Mouse (Mus musculus): ENCODE measurements around the gene Rps18. TPM values are rescaled to one million over a fixed set of nuclear protein-coding genes. Genes with fewer than 3 reads are reported as not detected.
"Not testable (repeated sequence)": the region's sequence is repeated elsewhere in the genome, so short reads cannot be mapped to it uniquely, and the experiment has no call there.

Gene Rps18
- polyA plus RNA-seq (2014; fragmentation: Nextera tagmentation; extraction: Ambion mirVana) = 2,014 and 2,736 TPM in 2 replicates

- H3K27me3 ChIP-seq (ENCODE audit: control insufficient read depth, insufficient read depth, low read length) = no peaks in the 10 kb centered on the region
- peak within 1 kb of the TSS; percentile 91 for H3K27ac ChIP-seq (ENCODE audit: low read depth, low read length)
- under 1% methylated on average over 50 of the region's 50 CpGs for WGBS
- no peaks in the 10 kb centered on the region for H3K9me3 ChIP-seq (ENCODE audit: control insufficient read depth, low read length)
- ATAC-seq (ENCODE audit: low FRiP score, low TSS enrichment) = peak; percentile 82
- H3K36me3 ChIP-seq (ENCODE audit: control insufficient read depth, insufficient read depth, low read length) = peaks cover 48% of the 10 kb centered on the region
- H3K4me3 ChIP-seq (ENCODE audit: low read length) = peak within 1 kb of the TSS; percentile 80
- H3K4me1 ChIP-seq (ENCODE audit: control insufficient read depth, insufficient read depth, low read length) = peaks cover 33% of the 10 kb centered on the region
- H3K9ac ChIP-seq (ENCODE audit: low read depth, low read length) = peak within 1 kb of the TSS; percentile 95
- H3K4me2 ChIP-seq (replicated peaks; ENCODE audit: low read depth, low read length) = peak within 1 kb of the TSS; percentile 89
Measured at GRCm38 (mm10) chr17:33955555-33956214, at the start of gene Rps18, which contains the start of gene Vps52. Gene Rps18, minus strand, starts transcription at chr17:33956001. Gene Vps52, plus strand, starts transcription at chr17:33955812.

DNA sequence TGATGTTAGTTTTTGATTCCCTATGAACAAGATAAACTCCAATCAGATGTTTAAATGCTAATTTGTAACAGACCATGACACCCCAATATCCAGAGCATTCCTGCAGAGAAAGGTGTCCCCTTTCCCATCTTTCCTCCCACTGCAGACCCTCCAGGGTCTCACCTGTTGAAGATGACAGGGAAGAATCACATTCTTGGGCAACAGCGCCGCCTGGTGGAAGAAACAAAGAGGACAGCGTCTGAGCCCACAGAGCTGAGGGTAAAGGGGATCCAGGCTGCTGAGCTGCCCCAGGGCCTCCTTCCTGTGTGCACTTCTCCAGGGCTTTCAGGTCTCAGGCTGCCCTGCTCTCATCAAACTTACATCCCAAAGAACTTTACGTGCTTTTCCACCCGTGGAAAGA, 47.6 kb upstream of the Rps18 start:
- no peak overlapping the region for H3K4me2 ChIP-seq (replicated peaks; ENCODE audit: low read depth, low read length)
- H3K36me3 ChIP-seq (ENCODE audit: control insufficient read depth, insufficient read depth, low read length) = no peaks in the 10 kb centered on the region
- no peak overlapping the region for H3K9ac ChIP-seq (ENCODE audit: low read depth, low read length)
- no peak overlapping the region for H3K27ac ChIP-seq (ENCODE audit: low read depth, low read length)
- no peaks in the 10 kb centered on the region for H3K4me1 ChIP-seq (ENCODE audit: control insufficient read depth, insufficient read depth, low read length)
- H3K4me3 ChIP-seq (ENCODE audit: low read length) = no peak overlapping the region
- no peak for ATAC-seq (ENCODE audit: low FRiP score, low TSS enrichment)
- no peaks in the 10 kb centered on the region for H3K9me3 ChIP-seq (ENCODE audit: control insufficient read depth, low read length)
- H3K27me3 ChIP-seq (ENCODE audit: control insufficient read depth, insufficient read depth, low read length) = peaks cover 19% of the 10 kb centered on the region
- 6% methylated on average over 5 of the region's 5 CpGs for WGBS

GRCm38 (mm10) chr17:34000796-34001195, 45.0 kb upstream of the Rps18 start:
- peaks cover 19% of the 10 kb centered on the region for H3K27me3 ChIP-seq (ENCODE audit: control insufficient read depth, insufficient read depth, low read length)
- not testable (repeated sequence) for H3K4me2 ChIP-seq (replicated peaks; ENCODE audit: low read depth, low read length); H3K36me3 ChIP-seq (ENCODE audit: control insufficient read depth, insufficient read depth, low read length); H3K4me1 ChIP-seq (ENCODE audit: control insufficient read depth, insufficient read depth, low read length); H3K27ac ChIP-seq (ENCODE audit: low read depth, low read length); ATAC-seq (ENCODE audit: low FRiP score, low TSS enrichment); H3K9ac ChIP-seq (ENCODE audit: low read depth, low read length); H3K4me3 ChIP-seq (ENCODE audit: low read length); H3K9me3 ChIP-seq (ENCODE audit: control insufficient read depth, low read length)
- WGBS = 43% methylated on average over 2 of the region's 2 CpGs

DNA sequence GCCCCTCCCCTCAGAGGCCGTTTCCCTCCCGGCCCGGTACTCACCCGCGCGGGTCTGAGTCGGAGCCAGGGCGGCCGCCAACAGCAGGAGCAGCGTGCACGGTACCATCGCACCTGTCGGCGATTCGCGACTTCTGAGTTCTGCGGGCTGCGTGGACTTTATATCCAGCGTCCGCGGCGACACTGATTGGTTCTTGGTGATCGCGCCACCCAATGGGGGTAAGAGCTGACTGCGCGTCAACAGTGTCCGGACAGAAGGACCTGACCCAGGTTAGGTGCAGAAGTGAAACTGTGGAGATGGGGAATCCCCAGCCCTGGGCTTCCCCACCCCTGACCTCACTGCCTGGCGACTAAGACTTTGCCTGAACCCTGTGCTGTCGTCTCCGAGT, 44.3 kb upstream of the Rps18 start, which contains the start of gene H2-K1:
H2-K1 (minus strand) TSS at position 198 of the 388 bp plus-strand sequence.
- H3K4me3 ChIP-seq (ENCODE audit: low read length) = peak within 1 kb of the TSS; percentile 52
- H3K9me3 ChIP-seq (ENCODE audit: control insufficient read depth, low read length) = no peaks in the 10 kb centered on the region
- no peaks in the 10 kb centered on the region for H3K4me1 ChIP-seq (ENCODE audit: control insufficient read depth, insufficient read depth, low read length)
- peak within 1 kb of the TSS; percentile 98 for H3K4me2 ChIP-seq (replicated peaks; ENCODE audit: low read depth, low read length)
- WGBS = under 1% methylated on average over 28 of the region's 30 CpGs
- no peaks in the 10 kb centered on the region for H3K36me3 ChIP-seq (ENCODE audit: control insufficient read depth, insufficient read depth, low read length)
- H3K9ac ChIP-seq (ENCODE audit: low read depth, low read length) = peak within 1 kb of the TSS; percentile 50; the same call in 1 of the 2 replicates
- H3K27me3 ChIP-seq (ENCODE audit: control insufficient read depth, insufficient read depth, low read length) = peaks cover 19% of the 10 kb centered on the region
- no peak within 1 kb of the TSS for H3K27ac ChIP-seq (ENCODE audit: low read depth, low read length)
- ATAC-seq (ENCODE audit: low FRiP score, low TSS enrichment) = peak; percentile 80

GRCm38 (mm10) chr17:33999341-34000149, 43.7 kb upstream of the Rps18 start:
- H3K27ac ChIP-seq (ENCODE audit: low read depth, low read length) = no peak overlapping the region
- H3K4me2 ChIP-seq (replicated peaks; ENCODE audit: low read depth, low read length) = peak overlapping the region; percentile 98
- peak overlapping the region; percentile 52 for H3K4me3 ChIP-seq (ENCODE audit: low read length)
- H3K36me3 ChIP-seq (ENCODE audit: control insufficient read depth, insufficient read depth, low read length) = no peaks in the 10 kb centered on the region
- no peaks in the 10 kb centered on the region for H3K9me3 ChIP-seq (ENCODE audit: control insufficient read depth, low read length)
- 2% methylated on average over 87 of the region's 87 CpGs for WGBS
- H3K27me3 ChIP-seq (ENCODE audit: control insufficient read depth, insufficient read depth, low read length) = peaks cover 19% of the 10 kb centered on the region
- ATAC-seq (ENCODE audit: low FRiP score, low TSS enrichment) = peak; percentile 37
- no peaks in the 10 kb centered on the region for H3K4me1 ChIP-seq (ENCODE audit: control insufficient read depth, insufficient read depth, low read length)
- peak overlapping the region; percentile 50; the same call in 1 of the 2 replicates for H3K9ac ChIP-seq (ENCODE audit: low read depth, low read length)

- not testable (repeated sequence) for H3K9me3 ChIP-seq (ENCODE audit: control insufficient read depth, low read length); H3K4me2 ChIP-seq (replicated peaks; ENCODE audit: low read depth, low read length); H3K4me3 ChIP-seq (ENCODE audit: low read length); H3K36me3 ChIP-seq (ENCODE audit: control insufficient read depth, insufficient read depth, low read length); H3K27ac ChIP-seq (ENCODE audit: low read depth, low read length); ATAC-seq (ENCODE audit: low FRiP score, low TSS enrichment); H3K9ac ChIP-seq (ENCODE audit: low read depth, low read length); H3K4me1 ChIP-seq (ENCODE audit: control insufficient read depth, insufficient read depth, low read length)
- WGBS = 52% methylated on average over 5 of the region's 5 CpGs
- H3K27me3 ChIP-seq (ENCODE audit: control insufficient read depth, insufficient read depth, low read length) = peaks cover 19% of the 10 kb centered on the region
Measured at GRCm38 (mm10) chr17:33998697-33999096, 42.9 kb upstream of the Rps18 start.

DNA sequence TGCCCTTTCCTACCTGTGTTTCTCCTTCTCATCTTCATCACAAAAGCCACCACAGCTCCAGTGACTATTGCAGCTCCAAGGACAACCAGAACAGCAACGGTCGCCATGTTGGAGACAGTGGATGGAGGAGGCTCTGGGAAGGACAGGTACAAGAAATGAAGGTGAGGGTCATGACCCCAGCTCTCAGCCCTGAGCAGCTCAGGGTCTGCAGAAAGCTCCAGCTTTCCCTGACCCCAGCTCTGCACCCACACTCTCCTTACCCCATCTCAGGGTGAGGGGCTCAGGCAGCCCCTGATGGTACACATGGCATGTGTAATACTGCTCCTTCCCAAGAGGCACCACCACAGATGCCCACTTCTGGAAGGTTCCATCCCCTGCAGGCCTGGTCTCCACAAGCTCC, 41.2 kb upstream of the Rps18 start:
- peaks cover 17% of the 10 kb centered on the region for H3K27me3 ChIP-seq (ENCODE audit: control insufficient read depth, insufficient read depth, low read length)
- not testable (repeated sequence) for H3K36me3 ChIP-seq (ENCODE audit: control insufficient read depth, insufficient read depth, low read length); H3K4me1 ChIP-seq (ENCODE audit: control insufficient read depth, insufficient read depth, low read length); H3K27ac ChIP-seq (ENCODE audit: low read depth, low read length); H3K4me3 ChIP-seq (ENCODE audit: low read length); H3K4me2 ChIP-seq (replicated peaks; ENCODE audit: low read depth, low read length); H3K9ac ChIP-seq (ENCODE audit: low read depth, low read length); H3K9me3 ChIP-seq (ENCODE audit: control insufficient read depth, low read length); ATAC-seq (ENCODE audit: low FRiP score, low TSS enrichment)
- WGBS = 85% methylated on average over 2 of the region's 2 CpGs

- no peaks in the 10 kb centered on the region for H3K36me3 ChIP-seq (ENCODE audit: control insufficient read depth, insufficient read depth, low read length)
- H3K4me2 ChIP-seq (replicated peaks; ENCODE audit: low read depth, low read length) = no peak overlapping the region
- H3K27ac ChIP-seq (ENCODE audit: low read depth, low read length) = no peak overlapping the region
- no peaks in the 10 kb centered on the region for H3K4me1 ChIP-seq (ENCODE audit: control insufficient read depth, insufficient read depth, low read length)
- H3K9me3 ChIP-seq (ENCODE audit: control insufficient read depth, low read length) = no peaks in the 10 kb centered on the region
- 32% methylated on average over 3 of the region's 3 CpGs for WGBS
- no peak overlapping the region for H3K9ac ChIP-seq (ENCODE audit: low read depth, low read length)
- no peak for ATAC-seq (ENCODE audit: low FRiP score, low TSS enrichment)
- H3K27me3 ChIP-seq (ENCODE audit: control insufficient read depth, insufficient read depth, low read length) = peaks cover 12% of the 10 kb centered on the region
- no peak overlapping the region for H3K4me3 ChIP-seq (ENCODE audit: low read length)
Measured at GRCm38 (mm10) chr17:33995651-33996050, 39.9 kb upstream of the Rps18 start.

DNA sequence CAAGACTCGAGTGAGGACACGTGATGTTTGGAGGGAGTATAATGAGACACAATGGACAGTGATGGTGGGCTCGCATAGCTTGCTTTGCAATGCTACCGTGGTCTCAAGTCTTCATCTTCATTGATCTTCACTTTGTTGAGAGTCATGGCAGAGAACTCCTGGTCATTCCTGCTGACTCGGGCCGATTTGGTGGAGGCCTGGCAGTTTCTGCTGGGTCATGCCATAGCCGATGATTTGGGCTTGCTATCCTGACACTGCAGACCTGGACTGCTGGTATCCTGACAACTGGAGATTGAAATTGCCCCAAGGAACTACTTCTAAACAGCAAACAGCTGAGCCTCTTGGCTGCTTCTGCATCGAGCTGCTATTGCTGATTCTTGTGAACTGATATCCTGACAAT, 39.2 kb upstream of the Rps18 start:
- Histone ChIP-seq H3K4me3 (ENCODE audit: low read length) (no peak overlapping the region), H3K27me3 (ENCODE audit: control insufficient read depth, insufficient read depth, low read length) (peaks cover 7% of the 10 kb centered on the region), H3K9me3 (ENCODE audit: control insufficient read depth, low read length) (no peaks in the 10 kb centered on the region), H3K27ac (ENCODE audit: low read depth, low read length) (no peak overlapping the region), H3K36me3 (ENCODE audit: control insufficient read depth, insufficient read depth, low read length) (no peaks in the 10 kb centered on the region), H3K4me2 (replicated peaks; ENCODE audit: low read depth, low read length) (no peak overlapping the region), H3K4me1 (ENCODE audit: control insufficient read depth, insufficient read depth, low read length) (no peaks in the 10 kb centered on the region), H3K9ac (ENCODE audit: low read depth, low read length) (no peak overlapping the region)
- 93% methylated on average over 8 of the region's 8 CpGs for WGBS
- ATAC-seq (ENCODE audit: low FRiP score, low TSS enrichment) = no peak
